Mouse (Mus musculus): ENCODE data around the gene Golm1. TPM values are rescaled to one million over a fixed set of nuclear protein-coding genes. Genes with fewer than 3 reads are reported as not detected.
A peak's percentile ranks its signal among the peaks of the same experiment; 100 is the strongest.

Golm1 gene
- polyA plus RNA-seq, 2 experiments = 25.5 to 43.3 TPM

DNA sequence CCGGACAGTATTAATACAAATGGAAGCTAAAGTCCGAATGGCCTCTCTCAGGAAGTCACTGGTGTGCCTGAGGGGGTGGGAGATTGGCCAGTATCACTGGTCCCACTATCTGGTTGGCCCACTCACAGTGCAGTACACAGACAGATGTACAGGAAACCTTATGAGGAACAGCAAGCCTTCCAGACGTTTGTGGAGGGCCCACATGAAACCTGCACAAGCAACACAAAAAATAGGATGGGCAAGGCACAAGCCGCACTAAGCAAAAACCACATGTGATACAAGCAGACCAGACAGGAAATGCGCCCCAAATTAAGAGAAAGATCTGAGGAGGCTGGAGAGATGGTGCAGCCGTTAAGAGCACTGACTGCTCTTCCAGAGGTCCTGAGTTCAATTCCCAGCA is 3.4 kb downstream of the Golm1 start:
- ATAC-seq (ENCODE audit: insufficient read depth) = no peak
- no peak for DNase-seq (ENCODE audit: low read depth in 3 of 3, low spot score in 3 of 3)
- Histone ChIP-seq H3K9ac (replicated peaks) (no peak overlapping the region), H3K4me2 (ENCODE audit: low read depth) (peak overlapping the region; percentile 41), H3K27me3 (ENCODE audit: control insufficient read depth, insufficient read depth, low read length) (no peaks in the 10 kb centered on the region), H3K27ac (no peak overlapping the region), H3K36me3 (replicated peaks; ENCODE audit: control insufficient read depth, insufficient read depth, low read depth) (peaks cover 2% of the 10 kb centered on the region; the same call in 1 of the 2 replicates), H3K4me3 (ENCODE audit: insufficient read depth in 1 of 2, low read depth in 2 of 2, low read length in 2 of 2) (no peak overlapping the region), H3K9me3 (ENCODE audit: control insufficient read depth, low read length) (no peaks in the 10 kb centered on the region), H3K4me1 (replicated peaks; ENCODE audit: control insufficient read depth in 2 of 2, insufficient read depth in 2 of 2, low read length in 1 of 2) (peaks cover 37 to 53% of the 10 kb centered on the region in 2 experiments)
- TF ChIP-seq EP300 (IDR thresholded peaks at IDR 0.05; ENCODE audit: low read depth) (no peak), CTCF (IDR thresholded peaks at IDR 0.05; ENCODE audit: low read depth) (no peak)
- WGBS (ENCODE audit: insufficient replicate concordance) = 11% methylated on average over 6 of the region's 6 CpGs

DNA sequence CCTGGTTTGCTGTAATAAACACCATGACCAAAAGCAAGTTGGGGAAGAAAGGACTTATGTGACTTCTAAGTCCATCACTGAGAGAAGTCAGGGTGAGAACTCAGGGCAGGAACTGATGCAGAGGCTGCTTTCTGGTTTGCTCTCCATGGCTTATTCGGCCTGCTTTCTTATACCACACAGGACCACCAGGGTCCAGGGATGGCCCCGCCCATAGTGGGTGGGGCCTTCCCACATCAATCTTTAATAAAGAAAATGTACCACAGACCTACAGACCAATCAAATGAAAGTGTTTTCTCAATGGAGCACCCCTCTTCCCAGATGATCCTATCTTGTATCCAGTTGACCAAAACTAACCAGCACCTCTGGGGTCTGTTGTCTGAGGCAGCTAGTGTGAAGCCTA is 4.1 kb downstream of the Golm1 start:
- Histone ChIP-seq H3K27me3 (ENCODE audit: control insufficient read depth, insufficient read depth, low read length) (no peaks in the 10 kb centered on the region), H3K4me1 (replicated peaks; ENCODE audit: control insufficient read depth in 2 of 2, insufficient read depth in 2 of 2, low read length in 1 of 2) (peaks cover 37 to 53% of the 10 kb centered on the region in 2 experiments), H3K9ac (replicated peaks) (no peak overlapping the region), H3K27ac (no peak overlapping the region), H3K4me3 (ENCODE audit: insufficient read depth in 1 of 2, low read depth in 2 of 2, low read length in 2 of 2) (no peak overlapping the region), H3K36me3 (replicated peaks; ENCODE audit: control insufficient read depth, insufficient read depth, low read depth) (peaks cover 2% of the 10 kb centered on the region; the same call in 1 of the 2 replicates), H3K9me3 (ENCODE audit: control insufficient read depth, low read length) (no peaks in the 10 kb centered on the region), H3K4me2 (ENCODE audit: low read depth) (peak overlapping the region; percentile 41)
- ATAC-seq (ENCODE audit: insufficient read depth) = no peak
- DNase-seq (ENCODE audit: low read depth in 3 of 3, low spot score in 3 of 3) = no peak
- no peak for TF ChIP-seq CTCF (IDR thresholded peaks at IDR 0.05; ENCODE audit: low read depth)
- TF ChIP-seq EP300 (IDR thresholded peaks at IDR 0.05; ENCODE audit: low read depth) = no peak
- WGBS (ENCODE audit: insufficient replicate concordance) = 45% methylated on average over 2 of the region's 2 CpGs

DNA sequence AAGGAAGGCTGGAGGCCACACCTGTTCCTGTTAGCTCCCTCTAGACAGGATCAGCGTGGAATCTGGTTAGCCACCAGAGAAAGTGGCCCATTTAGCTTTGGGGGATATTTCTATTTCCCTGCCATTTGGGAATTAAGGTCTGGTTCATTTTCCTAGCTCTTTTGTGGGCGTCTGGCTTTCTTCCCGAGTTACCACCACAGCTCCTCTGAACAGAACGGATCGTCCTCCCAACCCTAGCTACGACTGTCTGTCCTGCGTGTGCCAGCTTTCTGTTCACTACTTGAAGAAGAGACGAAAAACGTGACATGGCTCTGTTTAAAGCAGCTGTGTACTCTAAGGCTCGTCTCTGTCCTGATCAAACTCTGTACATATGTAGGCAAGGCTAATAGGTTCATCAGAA is 5.7 kb downstream of the Golm1 start:
- ATAC-seq (ENCODE audit: insufficient read depth) = no peak
- Histone ChIP-seq H3K9me3 (ENCODE audit: control insufficient read depth, low read length) (no peaks in the 10 kb centered on the region), H3K27me3 (ENCODE audit: control insufficient read depth, insufficient read depth, low read length) (no peaks in the 10 kb centered on the region), H3K27ac (no peak overlapping the region), H3K36me3 (replicated peaks; ENCODE audit: control insufficient read depth, insufficient read depth, low read depth) (peaks cover 7% of the 10 kb centered on the region), H3K9ac (replicated peaks) (no peak overlapping the region), H3K4me1 (replicated peaks; ENCODE audit: control insufficient read depth in 2 of 2, insufficient read depth in 2 of 2, low read length in 1 of 2) (peaks cover 34 to 48% of the 10 kb centered on the region in 2 experiments), H3K4me2 (ENCODE audit: low read depth) (no peak overlapping the region), H3K4me3 (ENCODE audit: insufficient read depth in 1 of 2, low read depth in 2 of 2, low read length in 2 of 2) (no peak overlapping the region)
- 82% methylated on average over 10 of the region's 10 CpGs for WGBS (ENCODE audit: insufficient replicate concordance)
- DNase-seq (ENCODE audit: low read depth in 3 of 3, low spot score in 3 of 3) = no peak
- TF ChIP-seq CTCF (IDR thresholded peaks at IDR 0.05; ENCODE audit: low read depth) (no peak), EP300 (IDR thresholded peaks at IDR 0.05; ENCODE audit: low read depth) (no peak)

DNA sequence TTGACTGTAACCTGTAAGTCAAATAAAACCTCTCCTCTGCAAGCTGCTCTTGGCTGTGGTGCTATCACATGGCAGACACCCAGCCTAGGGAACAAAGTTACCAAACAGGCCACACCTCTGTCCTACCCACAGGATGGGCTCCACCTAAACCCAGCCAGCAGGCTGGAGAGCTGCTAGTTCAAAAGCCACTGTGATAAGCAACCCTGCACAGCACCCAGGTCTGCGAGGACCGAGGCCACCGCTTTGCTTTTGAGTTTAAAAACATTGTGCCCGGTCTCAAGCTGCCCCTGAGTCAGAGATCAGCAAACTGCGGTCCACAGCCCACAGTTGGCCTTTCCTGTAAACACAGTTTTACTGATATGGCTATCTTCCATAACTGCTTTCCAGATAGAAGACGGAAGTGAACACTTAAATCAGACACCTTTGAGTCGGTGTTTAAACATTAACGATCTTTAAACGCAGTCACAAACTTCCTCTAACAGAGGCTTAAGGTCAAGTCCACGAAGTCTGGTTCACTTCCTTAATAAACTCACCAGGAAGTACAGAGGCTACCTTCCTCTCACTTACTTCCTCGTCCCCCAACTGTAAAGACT is 7.0 kb downstream of the Golm1 start:
- peaks cover 20% of the 10 kb centered on the region for H3K36me3 ChIP-seq (replicated peaks; ENCODE audit: control insufficient read depth, insufficient read depth, low read depth)
- H3K9me3 ChIP-seq (ENCODE audit: control insufficient read depth, low read length) = no peaks in the 10 kb centered on the region
- TF ChIP-seq EP300 (IDR thresholded peaks at IDR 0.05; ENCODE audit: low read depth) (peak; percentile 53), CTCF (IDR thresholded peaks at IDR 0.05; ENCODE audit: low read depth) (peak; percentile 24)
- DNase-seq (ENCODE audit: low read depth in 3 of 3, low spot score in 3 of 3) (peak; percentile 77 to 80 (median 77)), ATAC-seq (ENCODE audit: insufficient read depth) (peak; percentile 97)
- peak overlapping the region; percentile 34 for H3K9ac ChIP-seq (replicated peaks)
- H3K27ac ChIP-seq = peak overlapping the region; percentile 68
- no peaks in the 10 kb centered on the region for H3K27me3 ChIP-seq (ENCODE audit: control insufficient read depth, insufficient read depth, low read length)
- 2% methylated on average over 11 of the region's 11 CpGs for WGBS (ENCODE audit: insufficient replicate concordance)
- peaks cover 32 to 43% of the 10 kb centered on the region in 2 experiments for H3K4me1 ChIP-seq (replicated peaks; ENCODE audit: control insufficient read depth in 2 of 2, insufficient read depth in 2 of 2, low read length in 1 of 2)
- peak overlapping the region; percentile 4 to 45 for H3K4me3 ChIP-seq (ENCODE audit: insufficient read depth in 1 of 2, low read depth in 2 of 2, low read length in 2 of 2)
- peak overlapping the region; percentile 58 for H3K4me2 ChIP-seq (ENCODE audit: low read depth)

DNA sequence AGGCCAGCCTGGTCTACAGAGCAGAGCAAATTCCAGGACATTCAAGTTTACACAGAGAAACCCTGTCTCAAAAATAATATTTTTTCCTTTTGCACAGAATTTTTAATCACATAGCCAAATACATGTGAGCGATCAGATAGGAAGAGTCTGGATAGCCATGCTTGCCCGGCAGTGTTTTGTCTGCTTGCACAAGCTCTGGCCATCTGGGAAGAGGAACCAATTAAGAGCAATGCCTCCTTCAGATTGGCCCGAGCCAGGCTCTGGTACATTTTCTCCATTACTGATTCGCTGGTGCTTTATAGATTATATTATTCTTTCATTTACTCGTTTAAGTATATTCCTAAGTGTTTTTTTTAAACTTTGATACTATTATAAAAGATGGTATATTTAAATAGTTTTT is 7.8 kb downstream of the Golm1 start:
- peaks cover 26% of the 10 kb centered on the region for H3K36me3 ChIP-seq (replicated peaks; ENCODE audit: control insufficient read depth, insufficient read depth, low read depth)

More for the DNA sequence above, 7.8 kb downstream of the Golm1 start:
- no peak for ATAC-seq (ENCODE audit: insufficient read depth)
- no peak for DNase-seq (ENCODE audit: low read depth in 3 of 3, low spot score in 3 of 3)
- no peaks in the 10 kb centered on the region for H3K27me3 ChIP-seq (ENCODE audit: control insufficient read depth, insufficient read depth, low read length)
- no peak overlapping the region for H3K9ac ChIP-seq (replicated peaks)
- H3K9me3 ChIP-seq (ENCODE audit: control insufficient read depth, low read length) = no peaks in the 10 kb centered on the region
- WGBS (ENCODE audit: insufficient replicate concordance) = 61% methylated on average over 5 of the region's 5 CpGs
- H3K4me2 ChIP-seq (ENCODE audit: low read depth) = no peak overlapping the region; the same call in 1 of the 2 replicates
- H3K27ac ChIP-seq = peak overlapping the region; percentile 11; the same call in 1 of the 2 replicates
- TF ChIP-seq EP300 (IDR thresholded peaks at IDR 0.05; ENCODE audit: low read depth) (no peak), CTCF (IDR thresholded peaks at IDR 0.05; ENCODE audit: low read depth) (no peak)
- peaks cover 26 to 38% of the 10 kb centered on the region in 2 experiments for H3K4me1 ChIP-seq (replicated peaks; ENCODE audit: control insufficient read depth in 2 of 2, insufficient read depth in 2 of 2, low read length in 1 of 2)
- no peak overlapping the region for H3K4me3 ChIP-seq (ENCODE audit: insufficient read depth in 1 of 2, low read depth in 2 of 2, low read length in 2 of 2)

All from liver, embryonic 14.5 days (tissue).